Mouse (Mus musculus): ENCODE results near the gene Prpf31. TPM values are rescaled to one million over a fixed set of nuclear protein-coding genes. Genes with fewer than 3 reads are reported as not detected.

Prpf31 gene
- total and polyA plus RNA-seq, 3 experiments = 146 to 334 (median 187) TPM

- DNase-seq (ENCODE audit: low read depth, low spot score) = peak; percentile 86
- H3K79me2 ChIP-seq (ENCODE audit: control insufficient read depth, insufficient read depth, low read length, poor library complexity) = peaks cover 14% of the 10 kb centered on the region
- no peaks in the 10 kb centered on the region for H3K27me3 ChIP-seq (ENCODE audit: control insufficient read depth in 1 of 2, insufficient read depth in 2 of 2, low read length in 2 of 2)
- H3K9me3 ChIP-seq (replicated peaks; ENCODE audit: insufficient read depth, low read length) = no peaks in the 10 kb centered on the region
- TF ChIP-seq NRF1 (IDR thresholded peaks at IDR 0.05; ENCODE audit: insufficient read depth, low read depth, low read length, poor library complexity, severe bottlenecking) (no peak), ZNF384 (IDR thresholded peaks at IDR 0.05; ENCODE audit: low read depth, low read length) (no peak), SMC3 (IDR thresholded peaks at IDR 0.05; ENCODE audit: low read depth, low read length) (no peak; the same call in 1 of the 2 replicates), NELFE (IDR thresholded peaks at IDR 0.05; ENCODE audit: low read depth, low read length) (peak; percentile 63), HCFC1 (IDR thresholded peaks at IDR 0.05; ENCODE audit: low read depth, low read length) (peak; percentile 42; the same call in 1 of the 2 replicates), MYB (IDR thresholded peaks at IDR 0.05; ENCODE audit: low read depth, low read length) (no peak), ELF1 (IDR thresholded peaks at IDR 0.05; ENCODE audit: low read depth, low read length) (0 out of 2 replicates have a peak, but pooled peaks have one; percentile 15), ETS1 (IDR thresholded peaks at IDR 0.05; ENCODE audit: low read depth, low read length) (0 out of 2 replicates have a peak, but pooled peaks have one; percentile 8), SIN3A (IDR thresholded peaks at IDR 0.05; ENCODE audit: low read length) (peak; percentile 45), ZMIZ1 (IDR thresholded peaks at IDR 0.05; ENCODE audit: low read depth, low read length) (0 out of 2 replicates have a peak, but pooled peaks have one; percentile 39), POLR2A (IDR thresholded peaks at IDR 0.05; ENCODE audit: control insufficient read depth in 1 of 2, insufficient read depth in 1 of 2, low read depth in 1 of 2, low read length in 2 of 2, poor library complexity in 1 of 2) (peak; percentile 40 to 64; a peak in 3 of 4 replicates), TCF12 (IDR thresholded peaks at IDR 0.05; ENCODE audit: low read depth, low read length) (no peak), E2F4 (IDR thresholded peaks at IDR 0.05; ENCODE audit: borderline replicate concordance, low read depth, low read length) (no peak), MXI1 (IDR thresholded peaks at IDR 0.05; ENCODE audit: low read depth, low read length) (peak; percentile 17), POLR2AphosphoS2 (IDR thresholded peaks at IDR 0.05; ENCODE audit: low read length) (peak; percentile 58; the same call in 1 of the 2 replicates), GATA1 (IDR thresholded peaks at IDR 0.05; ENCODE audit: low read depth, low read length) (peak; percentile 76), RCOR1 (IDR thresholded peaks at IDR 0.05; ENCODE audit: low read depth, low read length) (no peak), MAFK (IDR thresholded peaks at IDR 0.05; ENCODE audit: borderline replicate concordance, low read depth, low read length) (no peak), BHLHE40 (IDR thresholded peaks at IDR 0.05; ENCODE audit: borderline replicate concordance, low read depth, low read length) (no peak), ZC3H11A (IDR thresholded peaks at IDR 0.05; ENCODE audit: low read depth, low read length) (no peak), MEF2A (IDR thresholded peaks at IDR 0.05; ENCODE audit: extremely low read depth, insufficient replicate concordance, low read depth, low read length, poor library complexity, severe bottlenecking) (no peak), EP300 (IDR thresholded peaks at IDR 0.05; ENCODE audit: low read depth in 1 of 2, low read length in 2 of 2) (no peak; a peak in 1 of 4 replicates), MYC (IDR thresholded peaks at IDR 0.05; ENCODE audit: low read depth, low read length) (0 out of 2 replicates have a peak, but pooled peaks have one; percentile 42), CHD2 (IDR thresholded peaks at IDR 0.05; ENCODE audit: low read length) (no peak), CTCF (IDR thresholded peaks at IDR 0.05 in 2 of 3, conservative IDR thresholded peaks at IDR 0.05 in 1 of 3; ENCODE audit: control insufficient read depth in 1 of 3, insufficient read depth in 1 of 3, low read depth in 2 of 3, low read length in 3 of 3, poor library complexity in 1 of 3, severe bottlenecking in 1 of 3) (peak; percentile 25 to 46 (median 40); a peak in 5 of 6 replicates), MAX (IDR thresholded peaks at IDR 0.05; ENCODE audit: low read length) (no peak; the same call in 1 of the 2 replicates), TBP (IDR thresholded peaks at IDR 0.05; ENCODE audit: low read depth, low read length) (peak; percentile 72; the same call in 1 of the 2 replicates), USF2 (IDR thresholded peaks at IDR 0.05; ENCODE audit: borderline replicate concordance in 1 of 2, insufficient read depth in 1 of 2, low read depth in 1 of 2, low read length in 2 of 2) (no peak), TAL1 (IDR thresholded peaks at IDR 0.05; ENCODE audit: low read length) (no peak), RAD21 (IDR thresholded peaks at IDR 0.05; ENCODE audit: low read depth, low read length) (no peak; the same call in 1 of the 2 replicates)
- peak overlapping the region; percentile 62 to 69 for H3K4me3 ChIP-seq (ENCODE audit: control insufficient read depth in 1 of 2, insufficient read depth in 1 of 2, low read depth in 2 of 2, low read length in 2 of 2)
- H3K9ac ChIP-seq (ENCODE audit: control insufficient read depth, low read depth, low read length, poor library complexity, severe bottlenecking) = peak overlapping the region; percentile 66
- peak overlapping the region; percentile 86 for H3K27ac ChIP-seq (ENCODE audit: control insufficient read depth, low read depth, low read length)
- peaks cover 1 to 6% of the 10 kb centered on the region in 2 experiments; a peak in 3 of 4 replicates for H3K36me3 ChIP-seq (ENCODE audit: control insufficient read depth in 1 of 2, insufficient read depth in 2 of 2, low read length in 2 of 2)
- H3K4me1 ChIP-seq (ENCODE audit: control insufficient read depth in 1 of 2, insufficient read depth in 2 of 2, low read length in 2 of 2) = peaks cover 0 to 8% of the 10 kb centered on the region in 2 experiments; a peak in 2 of 4 replicates
Observed at GRCm38 (mm10) chr7:3666921-3667391, 37.2 kb downstream of the Prpf31 start.

Data from MEL (cell line).